Mouse (Mus musculus): ENCODE results near the gene Chmp3.

The Chmp3 gene

GRCm38 (mm10) chr6:71543686-71544499, at the start of gene Chmp3:
Chmp3 (plus strand) TSS chr6:71543797.
- peak; percentile 91 for DNase-seq (ENCODE audit: low spot score)

GRCm38 (mm10) chr6:71494341-71495020, 49.1 kb upstream of the Chmp3 start:
- peak; percentile 23 for DNase-seq (ENCODE audit: low spot score)

- DNase-seq (ENCODE audit: low spot score) = no peak
These were observed 43.0 kb upstream of the Chmp3 start for GRCm38 (mm10) chr6:71500575-71500974.

- no peak for DNase-seq (ENCODE audit: low spot score)
These were observed 40.6 kb upstream of the Chmp3 start for GRCm38 (mm10) chr6:71503001-71503400.

- no peak for DNase-seq (ENCODE audit: low spot score)
These were observed 39.9 kb upstream of the Chmp3 start for GRCm38 (mm10) chr6:71503670-71504069.

- DNase-seq (ENCODE audit: low spot score) = no peak
These were observed 39.5 kb upstream of the Chmp3 start for GRCm38 (mm10) chr6:71504091-71504490.

- DNase-seq (ENCODE audit: low spot score) = no peak
These were observed 37.9 kb upstream of the Chmp3 start for GRCm38 (mm10) chr6:71505671-71506070.

- DNase-seq (ENCODE audit: low spot score) = no peak
These were observed 24.1 kb upstream of the Chmp3 start for GRCm38 (mm10) chr6:71519476-71519875.

GRCm38 (mm10) chr6:71525556-71525955, 18.0 kb upstream of the Chmp3 start:
- DNase-seq (ENCODE audit: low spot score) = no peak

GRCm38 (mm10) chr6:71527056-71527455, 16.5 kb upstream of the Chmp3 start:
- DNase-seq (ENCODE audit: low spot score) = no peak

GRCm38 (mm10) chr6:71527826-71528225, 15.8 kb upstream of the Chmp3 start:
- no peak for DNase-seq (ENCODE audit: low spot score)

- no peak for DNase-seq (ENCODE audit: low spot score)
These were observed 13.4 kb upstream of the Chmp3 start for GRCm38 (mm10) chr6:71530176-71530575.

GRCm38 (mm10) chr6:71537286-71537685, 6.3 kb upstream of the Chmp3 start:
- DNase-seq (ENCODE audit: low spot score) = no peak

GRCm38 (mm10) chr6:71555507-71555951, 11.9 kb downstream of the Chmp3 start:
- no peak for DNase-seq (ENCODE audit: low spot score)

- no peak for DNase-seq (ENCODE audit: low spot score)
These were observed 13.2 kb downstream of the Chmp3 start for GRCm38 (mm10) chr6:71556826-71557225.

GRCm38 (mm10) chr6:71568616-71569015, 25.0 kb downstream of the Chmp3 start:
- no peak for DNase-seq (ENCODE audit: low spot score)

GRCm38 (mm10) chr6:71569025-71569424, 25.4 kb downstream of the Chmp3 start:
- no peak for DNase-seq (ENCODE audit: low spot score)

GRCm38 (mm10) chr6:71575359-71575758, 31.8 kb downstream of the Chmp3 start:
- DNase-seq (ENCODE audit: low spot score) = no peak

- DNase-seq (ENCODE audit: low spot score) = no peak
These were observed 35.9 kb downstream of the Chmp3 start for GRCm38 (mm10) chr6:71579478-71579877.

GRCm38 (mm10) chr6:71583198-71583597, 39.6 kb downstream of the Chmp3 start:
- no peak for DNase-seq (ENCODE audit: low spot score)

- no peak for DNase-seq (ENCODE audit: low spot score)
These were observed 45.8 kb downstream of the Chmp3 start for GRCm38 (mm10) chr6:71589401-71589800.

- DNase-seq (ENCODE audit: low spot score) = no peak
These were observed 46.6 kb downstream of the Chmp3 start for GRCm38 (mm10) chr6:71590154-71590553.

- no peak for DNase-seq (ENCODE audit: low spot score)
These were observed 64.2 kb downstream of the Chmp3 start for GRCm38 (mm10) chr6:71607756-71608155.

All from T-cell, adult 2 months (primary cell).